Mouse (Mus musculus) lung, postnatal 0 days (tissue): ENCODE data around the gene Nwd1.

Experiments
- CTCF ChIP-seq: IDR thresholded peaks from 2 replicates; pipeline ENCODE4 v1.5.1; 2016; ENCODE audit warnings: antibody characterized with exemption, mild to moderate bottlenecking
- EP300 ChIP-seq: IDR thresholded peaks from 2 replicates; pipeline ENCODE4 v1.6.1; 2016; ENCODE audit warnings: antibody characterized with exemption, mild to moderate bottlenecking, control low read depth

DNA sequence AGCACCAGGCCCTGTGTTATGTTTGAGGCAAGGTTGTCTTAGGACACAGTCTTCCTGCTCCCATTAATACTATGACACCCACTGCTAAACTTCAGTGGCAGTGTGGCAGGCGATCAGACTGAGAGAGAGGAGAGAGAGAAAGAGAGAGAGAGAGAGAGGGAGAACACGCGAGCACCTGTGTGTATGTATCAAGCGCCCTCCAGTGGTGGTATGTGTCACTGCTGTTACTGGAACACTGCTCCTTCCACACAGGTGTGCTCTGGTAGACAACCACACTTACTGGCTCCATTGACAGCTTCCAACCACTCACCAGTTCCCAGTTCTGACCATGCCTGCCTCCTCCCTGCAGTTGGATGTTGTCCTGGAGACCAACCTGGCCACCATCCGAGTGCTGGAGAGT lies 99.5 kb downstream of the Nwd1 start:
- TF ChIP-seq CTCF (peak; percentile 83), EP300 (no peak)
